Mouse (Mus musculus): Measurements from ENCODE around the gene Myl6.
A peak's percentile ranks its signal among the peaks of the same experiment; 100 is the strongest.
"Not testable (repeated sequence)": the region's sequence is repeated elsewhere in the genome, so short reads cannot be mapped to it uniquely, and the experiment has no call there.

Myl6 gene

GRCm38 (mm10) chr10:128509831-128510230, 15.9 kb upstream of the Myl6 start:
- no peak for DNase-seq (ENCODE audit: extremely low spot score)

- DNase-seq (ENCODE audit: extremely low spot score): no peak
These were observed 15.3 kb upstream of the Myl6 start for GRCm38 (mm10) chr10:128509203-128509602.

- no peak for DNase-seq (ENCODE audit: extremely low spot score)
These were observed 14.3 kb upstream of the Myl6 start for GRCm38 (mm10) chr10:128508260-128508659.

- DNase-seq (ENCODE audit: extremely low spot score): no peak
These were observed 12.0 kb upstream of the Myl6 start for GRCm38 (mm10) chr10:128505974-128506373.

GRCm38 (mm10) chr10:128505371-128505667, 11.4 kb upstream of the Myl6 start:
- not testable (repeated sequence) for DNase-seq (ENCODE audit: extremely low spot score)

GRCm38 (mm10) chr10:128504641-128505370, 10.9 kb upstream of the Myl6 start:
- no peak for DNase-seq (ENCODE audit: extremely low spot score)

GRCm38 (mm10) chr10:128504012-128504411, 10.1 kb upstream of the Myl6 start:
- DNase-seq (ENCODE audit: extremely low spot score): no peak

GRCm38 (mm10) chr10:128503532-128503931, 9.6 kb upstream of the Myl6 start:
- DNase-seq (ENCODE audit: extremely low spot score): no peak

GRCm38 (mm10) chr10:128502341-128502740, 8.4 kb upstream of the Myl6 start:
- DNase-seq (ENCODE audit: extremely low spot score): no peak

- peak; percentile 61 for DNase-seq (ENCODE audit: extremely low spot score)
These were observed 5.2 kb upstream of the Myl6 start for GRCm38 (mm10) chr10:128499116-128499671.

- peak; percentile 94 for DNase-seq (ENCODE audit: extremely low spot score)
These were observed 4.6 kb upstream of the Myl6 start, which contains the start of gene Myl6b for GRCm38 (mm10) chr10:128498590-128498989. Myl6b (minus strand) TSS chr10:128498685.

GRCm38 (mm10) chr10:128497134-128497737, 3.3 kb upstream of the Myl6 start:
- no peak for DNase-seq (ENCODE audit: extremely low spot score)

- no peak for DNase-seq (ENCODE audit: extremely low spot score)
These were observed 2.6 kb upstream of the Myl6 start for GRCm38 (mm10) chr10:128496509-128497077.

GRCm38 (mm10) chr10:128495903-128496302, 2.0 kb upstream of the Myl6 start:
- DNase-seq (ENCODE audit: extremely low spot score): no peak

- DNase-seq (ENCODE audit: extremely low spot score): no peak
These were observed 1.3 kb upstream of the Myl6 start for GRCm38 (mm10) chr10:128495270-128495669.

GRCm38 (mm10) chr10:128494667-128495245, 811 bp upstream of the Myl6 start:
- no peak for DNase-seq (ENCODE audit: extremely low spot score)

- DNase-seq (ENCODE audit: extremely low spot score): no peak
These were observed 638 bp downstream of the Myl6 start for GRCm38 (mm10) chr10:128493319-128493694.

- DNase-seq (ENCODE audit: extremely low spot score): peak; percentile 61
These were observed 1.2 kb downstream of the Myl6 start for GRCm38 (mm10) chr10:128492633-128493311.

- not testable (repeated sequence) for DNase-seq (ENCODE audit: extremely low spot score)
These were observed 1.9 kb downstream of the Myl6 start for GRCm38 (mm10) chr10:128492051-128492450.

- DNase-seq (ENCODE audit: extremely low spot score): no peak
These were observed 2.5 kb downstream of the Myl6 start for GRCm38 (mm10) chr10:128491495-128491894.

- no peak for DNase-seq (ENCODE audit: extremely low spot score)
These were observed 3.0 kb downstream of the Myl6 start for GRCm38 (mm10) chr10:128490912-128491311.

GRCm38 (mm10) chr10:128490232-128490631, 3.7 kb downstream of the Myl6 start:
- no peak for DNase-seq (ENCODE audit: extremely low spot score)

All from embryo, embryonic 9.5 days (tissue).